Mouse (Mus musculus): ENCODE results near the gene Actl7a.

- TF ChIP-seq MAX (IDR thresholded peaks at IDR 0.05; ENCODE audit: low read depth) (no peak), POLR2A (IDR thresholded peaks at IDR 0.05; ENCODE audit: insufficient read length, low read depth) (no peak), POLR2AphosphoS2 (IDR thresholded peaks at IDR 0.05; ENCODE audit: insufficient read length, low read depth) (no peak), E2F4 (IDR thresholded peaks at IDR 0.05; ENCODE audit: insufficient read depth) (no peak), SRF (IDR thresholded peaks at IDR 0.05; ENCODE audit: control insufficient read depth, insufficient read length, low read depth) (no peak), MYOD1 (IDR thresholded peaks at IDR 0.05; ENCODE audit: control insufficient read depth in 1 of 3, insufficient read length in 2 of 3, low read depth in 2 of 3) (no peak), TCF3 (IDR thresholded peaks at IDR 0.05; ENCODE audit: insufficient read length, low read depth) (no peak), USF1 (IDR thresholded peaks at IDR 0.05; ENCODE audit: low read depth) (no peak)
Measured at GRCm38 (mm10) chr4:56740611-56741010, 2.6 kb upstream of the Actl7a start.
